Mouse (Mus musculus): Measurements from ENCODE around the gene Cdh1. TPM values are rescaled to one million over a fixed set of nuclear protein-coding genes. Genes with fewer than 3 reads are reported as not detected.
"Not testable (repeated sequence)": the region's sequence is repeated elsewhere in the genome, so short reads cannot be mapped to it uniquely, and the experiment has no call there.

Gene Cdh1
- total and polyA plus RNA-seq, 3 experiments = 0.13 TPM; not detected in 2

GRCm38 (mm10) chr8:106607783-106608182 is 4.6 kb downstream of the Cdh1 start:
- H3K4me1 ChIP-seq (ENCODE audit: control insufficient read depth in 1 of 2, insufficient read depth in 2 of 2) = peaks cover 0 to 20% of the 10 kb centered on the region in 2 experiments; a peak in 2 of 4 replicates
- TF ChIP-seq ZNF384 (IDR thresholded peaks at IDR 0.05; ENCODE audit: low read depth, low read length) = peak; percentile 47
- H3K9ac ChIP-seq (ENCODE audit: insufficient read depth, low read depth); H3K36me3 ChIP-seq (replicated peaks in 1 of 2; ENCODE audit: control insufficient read depth in 1 of 2, insufficient read depth in 1 of 2, low read length in 1 of 2); DNase-seq (ENCODE audit: extremely low read depth); dilution Hi-C loops (cut with MboI; ENCODE audit: extremely low pct_ligation_motif_present, extremely low pct_unique_long_range_greater_than_20kb, low sequenced_read_pairs); H3K4me3 ChIP-seq (replicated peaks in 1 of 3; ENCODE audit: low read depth in 2 of 3, low read length in 2 of 3, poor library complexity in 1 of 3); H3K9me3 ChIP-seq (replicated peaks; ENCODE audit: low read length); H3K4me2 ChIP-seq (ENCODE audit: insufficient read depth, low read depth, poor library complexity, severe bottlenecking); H3K79me2 ChIP-seq (replicated peaks; ENCODE audit: control insufficient read depth, extremely low read depth, insufficient read depth, poor library complexity, severe bottlenecking); H3K27me3 ChIP-seq (replicated peaks); H3K27ac ChIP-seq (ENCODE audit: insufficient read depth, low read depth); in situ Hi-C loops (cut with MboI; ENCODE audit: low pct_ligation_motif_present, low pct_unique_long_range_greater_than_20kb, low sequenced_read_pairs): not testable (repeated sequence)

GRCm38 (mm10) chr8:106608425-106608824 is 5.3 kb downstream of the Cdh1 start:
- H3K27ac ChIP-seq (ENCODE audit: insufficient read depth, low read depth) = no peak overlapping the region
- in situ Hi-C loops (cut with MboI; ENCODE audit: low pct_ligation_motif_present, low pct_unique_long_range_greater_than_20kb, low sequenced_read_pairs) (no loop called here), dilution Hi-C loops (cut with MboI; ENCODE audit: extremely low pct_ligation_motif_present, extremely low pct_unique_long_range_greater_than_20kb, low sequenced_read_pairs) (no loop called here)
- no peak overlapping the region for H3K9ac ChIP-seq (ENCODE audit: insufficient read depth, low read depth)
- no peaks in the 10 kb centered on the region for H3K36me3 ChIP-seq (replicated peaks in 1 of 2; ENCODE audit: control insufficient read depth in 1 of 2, insufficient read depth in 1 of 2, low read length in 1 of 2)
- peaks cover 5% of the 10 kb centered on the region for H3K9me3 ChIP-seq (replicated peaks; ENCODE audit: low read length)
- no peak overlapping the region for H3K4me2 ChIP-seq (ENCODE audit: insufficient read depth, low read depth, poor library complexity, severe bottlenecking)
- TF ChIP-seq MEF2A (IDR thresholded peaks at IDR 0.05; ENCODE audit: borderline replicate concordance, low read depth, low read length) (no peak), RAD21 (IDR thresholded peaks at IDR 0.05; ENCODE audit: low read depth, low read length) (no peak), UBTF (IDR thresholded peaks at IDR 0.05; ENCODE audit: low read depth, low read length) (no peak), JUND (conservative IDR thresholded peaks at IDR 0.05; ENCODE audit: low read depth, low read length) (no peak), ETS1 (conservative IDR thresholded peaks at IDR 0.05; ENCODE audit: low read depth, low read length) (no peak), MAFK (IDR thresholded peaks at IDR 0.05; ENCODE audit: insufficient replicate concordance, low read length) (no peak), ZC3H11A (IDR thresholded peaks at IDR 0.05; ENCODE audit: low read depth, low read length) (no peak), USF1 (IDR thresholded peaks at IDR 0.05; ENCODE audit: low read depth, low read length) (no peak), HCFC1 (IDR thresholded peaks at IDR 0.05; ENCODE audit: low read depth, low read length) (no peak), MAX (IDR thresholded peaks at IDR 0.05; ENCODE audit: low read length) (no peak), RCOR1 (conservative IDR thresholded peaks at IDR 0.05; ENCODE audit: low read depth, low read length) (no peak), E2F4 (IDR thresholded peaks at IDR 0.05; ENCODE audit: insufficient replicate concordance, low read depth, low read length) (no peak), MYC (IDR thresholded peaks at IDR 0.05; ENCODE audit: low read depth, low read length) (no peak), SMC3 (IDR thresholded peaks at IDR 0.05; ENCODE audit: low read depth, low read length) (no peak)
- H3K27me3 ChIP-seq (replicated peaks) = no peaks in the 10 kb centered on the region
- H3K79me2 ChIP-seq (replicated peaks; ENCODE audit: control insufficient read depth, extremely low read depth, insufficient read depth, poor library complexity, severe bottlenecking) = no peaks in the 10 kb centered on the region
- H3K4me3 ChIP-seq (replicated peaks in 1 of 3; ENCODE audit: low read depth in 2 of 3, low read length in 2 of 3, poor library complexity in 1 of 3) = no peak overlapping the region
- no peak for DNase-seq (ENCODE audit: extremely low read depth)
- H3K4me1 ChIP-seq (ENCODE audit: control insufficient read depth in 1 of 2, insufficient read depth in 2 of 2) = peaks cover 0 to 20% of the 10 kb centered on the region in 2 experiments; a peak in 2 of 4 replicates
